Mouse (Mus musculus) midbrain, embryonic 11.5 days (tissue): ENCODE results near the gene Trpm3. TPM values are rescaled to one million over a fixed set of nuclear protein-coding genes. Genes with fewer than 3 reads are reported as not detected.

Source experiments
- ATAC-seq: fragments of 200-750 bp; cut with Nextera tagmentation; 2 replicates; pipeline ENCODE4 v1.8.0; 2017; ENCODE audit warnings: moderate TSS enrichment, moderate library complexity; ENCODE audit not compliant: low FRiP score
- DNase-seq: peaks from one replicate; pipeline ENCODE4 v3.0.0; 2015; ENCODE audit warnings: low spot score; ENCODE audit errors: missing footprints
- H3K27ac ChIP-seq: fragments of 300-500 bp; sonication (generic); 2 replicates; pipeline ENCODE4 v1.5.1; 2014; ENCODE audit warnings: low read depth, low read length
- H3K27me3 ChIP-seq: fragments of 300-500 bp; sonication (generic); 2 replicates; pipeline ENCODE4 v1.6.1; 2014; ENCODE audit warnings: mild to moderate bottlenecking, low read length, moderate library complexity, mixed read lengths; ENCODE audit not compliant: control insufficient read depth, insufficient read depth
- H3K36me3 ChIP-seq: fragments of 300-500 bp; sonication (generic); 2 replicates; pipeline ENCODE4 v1.6.1; 2014; ENCODE audit warnings: mild to moderate bottlenecking, low read length, moderate library complexity, mixed read lengths; ENCODE audit not compliant: control insufficient read depth, insufficient read depth
- H3K4me1 ChIP-seq: fragments of 300-500 bp; sonication (generic); 2 replicates; pipeline ENCODE4 v1.6.1; 2014; ENCODE audit warnings: low read length; ENCODE audit not compliant: control insufficient read depth, insufficient read depth
- H3K4me2 ChIP-seq: fragments of 300-500 bp; sonication (generic); 2 replicates; pipeline ENCODE4 v1.6.1; 2014; ENCODE audit warnings: mild to moderate bottlenecking, moderate library complexity
- H3K4me3 ChIP-seq: fragments of 300-500 bp; sonication (generic); 2 replicates; pipeline ENCODE4 v1.5.1; 2014; ENCODE audit warnings: low read depth, low read length
- H3K9ac ChIP-seq: fragments of 300-500 bp; sonication (generic); 2 replicates; pipeline ENCODE4 v1.6.1; 2014; ENCODE audit warnings: low read length
- H3K9me3 ChIP-seq: fragments of 300-500 bp; sonication (generic); 2 replicates; pipeline ENCODE4 v1.6.1; 2016; ENCODE audit warnings: low read length; ENCODE audit not compliant: control insufficient read depth
- WGBS: fragments of 180-500 bp; shearing (Covaris S2); extraction: QIAGEN DNeasy Blood & Tissue Kit; methylation state at CpG from one replicate; pipeline ENCODE4 v1.1.7; 2014; 5-methylcytosine and 5-hydroxymethylcytosine counted together
- polyA plus RNA-seq: library from polyadenylated mRNA; unstranded; fragments of >200 nt; fragmentation: Nextera tagmentation; extraction: Ambion mirVana; gene quantifications from 2 replicates; pipeline ENCODE4 v1.2.1, GENCODE M21; 2014

The Trpm3 gene
- polyA plus RNA-seq, 1 experiment from 2014 or later = 4.3 TPM

- Histone ChIP-seq H3K9me3 (no peaks in the 10 kb centered on the region), H3K9ac (no peak overlapping the region), H3K27me3 (no peaks in the 10 kb centered on the region), H3K27ac (no peak overlapping the region), H3K4me1 (no peaks in the 10 kb centered on the region), H3K36me3 (no peaks in the 10 kb centered on the region), H3K4me3 (no peak overlapping the region), H3K4me2 (no peak overlapping the region)
- DNase-seq (no peak), ATAC-seq (no peak)
- 79% methylated on average over 8 of the region's 8 CpGs for WGBS
Observed at GRCm38 (mm10) chr19:22338927-22339326, 200.1 kb downstream of the Trpm3 start.

- H3K4me3 ChIP-seq = no peak overlapping the region
- no peak overlapping the region for H3K27ac ChIP-seq
- ATAC-seq (no peak), DNase-seq (no peak)
- H3K4me1 ChIP-seq = no peaks in the 10 kb centered on the region
- H3K9me3 ChIP-seq = no peaks in the 10 kb centered on the region
- WGBS = 85% methylated on average over 14 of the region's 14 CpGs
- no peaks in the 10 kb centered on the region for H3K36me3 ChIP-seq
- no peaks in the 10 kb centered on the region for H3K27me3 ChIP-seq
- no peak overlapping the region for H3K4me2 ChIP-seq
- no peak overlapping the region for H3K9ac ChIP-seq
Observed at GRCm38 (mm10) chr19:22354037-22354541, 215.2 kb downstream of the Trpm3 start.

GRCm38 (mm10) chr19:22386890-22387289 lies 248.0 kb downstream of the Trpm3 start:
- Histone ChIP-seq H3K4me1 (no peaks in the 10 kb centered on the region), H3K4me2 (no peak overlapping the region), H3K4me3 (no peak overlapping the region), H3K36me3 (no peaks in the 10 kb centered on the region), H3K27ac (no peak overlapping the region), H3K9me3 (no peaks in the 10 kb centered on the region), H3K27me3 (no peaks in the 10 kb centered on the region), H3K9ac (no peak overlapping the region)
- WGBS = 91% methylated on average over 3 of the region's 3 CpGs
- DNase-seq = no peak
- no peak for ATAC-seq

- ATAC-seq (no peak), DNase-seq (no peak)
- H3K4me2 ChIP-seq = no peak overlapping the region
- 90% methylated on average over 1 of the region's 1 CpGs for WGBS
- H3K4me3 ChIP-seq = no peak overlapping the region
- peaks cover 2% of the 10 kb centered on the region; the same call in 1 of the 2 replicates for H3K4me1 ChIP-seq
- no peaks in the 10 kb centered on the region for H3K27me3 ChIP-seq
- H3K27ac ChIP-seq = no peak overlapping the region
- no peak overlapping the region for H3K9ac ChIP-seq
- no peaks in the 10 kb centered on the region for H3K9me3 ChIP-seq
- no peaks in the 10 kb centered on the region for H3K36me3 ChIP-seq
Observed at GRCm38 (mm10) chr19:22394700-22395099, 255.9 kb downstream of the Trpm3 start.

GRCm38 (mm10) chr19:22404049-22404448 lies 265.2 kb downstream of the Trpm3 start:
- no peak overlapping the region for H3K9ac ChIP-seq
- no peaks in the 10 kb centered on the region for H3K36me3 ChIP-seq
- 90% methylated on average over 3 of the region's 3 CpGs for WGBS
- no peak overlapping the region for H3K4me3 ChIP-seq
- no peak overlapping the region for H3K27ac ChIP-seq
- DNase-seq (no peak), ATAC-seq (no peak)
- H3K27me3 ChIP-seq = no peaks in the 10 kb centered on the region
- no peaks in the 10 kb centered on the region for H3K4me1 ChIP-seq
- H3K4me2 ChIP-seq = no peak overlapping the region
- H3K9me3 ChIP-seq = no peaks in the 10 kb centered on the region

GRCm38 (mm10) chr19:22418239-22418638 lies 279.4 kb downstream of the Trpm3 start:
- H3K4me2 ChIP-seq = no peak overlapping the region
- no peaks in the 10 kb centered on the region for H3K4me1 ChIP-seq
- 94% methylated on average over 3 of the region's 3 CpGs for WGBS
- DNase-seq (no peak), ATAC-seq (no peak)
- H3K27me3 ChIP-seq = no peaks in the 10 kb centered on the region
- H3K4me3 ChIP-seq = no peak overlapping the region
- no peaks in the 10 kb centered on the region for H3K36me3 ChIP-seq
- H3K9ac ChIP-seq = no peak overlapping the region
- H3K9me3 ChIP-seq = no peaks in the 10 kb centered on the region
- no peak overlapping the region for H3K27ac ChIP-seq

GRCm38 (mm10) chr19:22437207-22437606 lies 298.4 kb downstream of the Trpm3 start:
- no peak for ATAC-seq
- 83% methylated on average over 2 of the region's 2 CpGs for WGBS
- H3K4me3 ChIP-seq = no peak overlapping the region
- H3K4me1 ChIP-seq = no peaks in the 10 kb centered on the region
- H3K27me3 ChIP-seq = no peaks in the 10 kb centered on the region
- no peak overlapping the region for H3K27ac ChIP-seq
- DNase-seq = no peak
- no peaks in the 10 kb centered on the region for H3K36me3 ChIP-seq
- H3K9ac ChIP-seq = no peak overlapping the region
- H3K9me3 ChIP-seq = no peaks in the 10 kb centered on the region
- no peak overlapping the region for H3K4me2 ChIP-seq

- Histone ChIP-seq H3K4me3 (peak overlapping the region; percentile 33), H3K4me1 (peaks cover 12% of the 10 kb centered on the region), H3K9ac (peak overlapping the region; percentile 54), H3K36me3 (no peaks in the 10 kb centered on the region), H3K27me3 (no peaks in the 10 kb centered on the region), H3K27ac (no peak overlapping the region), H3K9me3 (no peaks in the 10 kb centered on the region), H3K4me2 (peak overlapping the region; percentile 69)
- DNase-seq (peak; percentile 92), ATAC-seq (peak; percentile 80)
- 5% methylated on average over 18 of the region's 18 CpGs for WGBS
Observed at GRCm38 (mm10) chr19:22447418-22448339, 308.8 kb downstream of the Trpm3 start.
